Mouse (Mus musculus): Measurements from ENCODE around the gene Cpm.
"Not testable (repeated sequence)": the region's sequence is repeated elsewhere in the genome, so short reads cannot be mapped to it uniquely, and the experiment has no call there.

Gene Cpm

GRCm38 (mm10) chr10:117718161-117719119 lies 89.1 kb downstream of the Cpm start:
- no peak for DNase-seq (ENCODE audit: low read depth, low spot score)

GRCm38 (mm10) chr10:117724136-117724718 lies 94.9 kb downstream of the Cpm start:
- DNase-seq (ENCODE audit: low read depth, low spot score) = no peak

- no peak for DNase-seq (ENCODE audit: low read depth, low spot score)
Measured at GRCm38 (mm10) chr10:117724804-117725361, 95.6 kb downstream of the Cpm start.

GRCm38 (mm10) chr10:117725671-117726070 lies 96.4 kb downstream of the Cpm start:
- no peak for DNase-seq (ENCODE audit: low read depth, low spot score)

- DNase-seq (ENCODE audit: low read depth, low spot score) = no peak
Measured at GRCm38 (mm10) chr10:117726350-117726749, 97.0 kb downstream of the Cpm start.

- DNase-seq (ENCODE audit: low read depth, low spot score) = no peak
Measured at GRCm38 (mm10) chr10:117726888-117727385, 97.6 kb downstream of the Cpm start.

- no peak for DNase-seq (ENCODE audit: low read depth, low spot score)
Measured at GRCm38 (mm10) chr10:117727518-117728110, 98.3 kb downstream of the Cpm start.

GRCm38 (mm10) chr10:117728574-117728973 lies 99.3 kb downstream of the Cpm start:
- no peak for DNase-seq (ENCODE audit: low read depth, low spot score)

- DNase-seq (ENCODE audit: low read depth, low spot score) = no peak
Measured at GRCm38 (mm10) chr10:117729139-117729814, 100.0 kb downstream of the Cpm start.

- DNase-seq (ENCODE audit: low read depth, low spot score) = no peak
Measured at GRCm38 (mm10) chr10:117730140-117730539, 100.8 kb downstream of the Cpm start.

GRCm38 (mm10) chr10:117730637-117731203 lies 101.4 kb downstream of the Cpm start:
- DNase-seq (ENCODE audit: low read depth, low spot score) = no peak

- peak; percentile 77 for DNase-seq (ENCODE audit: low read depth, low spot score)
Measured at GRCm38 (mm10) chr10:117731244-117732101, 102.2 kb downstream of the Cpm start.

GRCm38 (mm10) chr10:117732184-117732583 lies 102.9 kb downstream of the Cpm start:
- DNase-seq (ENCODE audit: low read depth, low spot score) = no peak

GRCm38 (mm10) chr10:117732962-117733592 lies 103.8 kb downstream of the Cpm start:
- no peak for DNase-seq (ENCODE audit: low read depth, low spot score)

- not testable (repeated sequence) for DNase-seq (ENCODE audit: low read depth, low spot score)
Measured at GRCm38 (mm10) chr10:117733626-117734025, 104.3 kb downstream of the Cpm start.

- not testable (repeated sequence) for DNase-seq (ENCODE audit: low read depth, low spot score)
Measured at GRCm38 (mm10) chr10:117734104-117734852, 105.0 kb downstream of the Cpm start.

- DNase-seq (ENCODE audit: low read depth, low spot score) = not testable (repeated sequence)
Measured at GRCm38 (mm10) chr10:117735396-117735795, 106.1 kb downstream of the Cpm start.

GRCm38 (mm10) chr10:117736573-117736972 lies 107.3 kb downstream of the Cpm start:
- DNase-seq (ENCODE audit: low read depth, low spot score) = no peak
